In genomic region chr15:91779166-91779565, GRCm38 (mm10) we compare ENCODE assay signal across 24 mouse cellular contexts. TPM values are rescaled to one million over a fixed set of nuclear protein-coding genes. Genes with fewer than 3 reads are reported as not detected.
"Had no signal": no experiment of that assay in that cellular context is flagged by ENCODE, and none has a peak within 500 bp of the region (broad histone marks: within the 10 kb centered on the region; RNA-seq: fewer than 3 reads in every experiment).

No protein-coding gene starts in this region.

- H3K9me3 ChIP-seq: limb, embryonic 10.5 days; limb, embryonic 13.5 days; liver, embryonic 12.5 days; liver, embryonic 15.5 days; lung, embryonic 15.5 days; stomach, embryonic 15.5 days had no signal

- H3K36me3 ChIP-seq: limb, embryonic 10.5 days; liver, embryonic 12.5 days; liver, embryonic 15.5 days; stomach, embryonic 15.5 days had no signal

- ATAC-seq: liver, embryonic 12.5 days had no signal

- H3K4me3 ChIP-seq: layer of hippocampus, adult 2 months; limb, embryonic 10.5 days; limb, embryonic 13.5 days; liver, embryonic 12.5 days; liver, embryonic 15.5 days; lung, embryonic 15.5 days; stomach, embryonic 15.5 days had no signal

- H3K4me1 ChIP-seq: liver, embryonic 12.5 days; liver, embryonic 15.5 days; lung, embryonic 15.5 days; stomach, embryonic 15.5 days had no signal

- DNase-seq: kidney, adult 9 months; kidney, postnatal 14 days; layer of hippocampus, adult 9-11 months; liver; lung, adult 18-20 months; lung, postnatal 10 days; lung, postnatal 36 days; midbrain, embryonic 14.5 days; thymus, postnatal 36 days had no signal

- H3K27ac ChIP-seq: layer of hippocampus, adult 2 months; limb, embryonic 10.5 days; limb, embryonic 13.5 days; liver, embryonic 12.5 days; liver, embryonic 15.5 days; lung, embryonic 15.5 days; stomach, embryonic 15.5 days had no signal

- H3K27me3 ChIP-seq: limb, embryonic 13.5 days; liver, embryonic 12.5 days; liver, embryonic 15.5 days; lung, embryonic 15.5 days; stomach, embryonic 15.5 days had no signal

RNA-seq across cellular contexts. Expression of gene Smgc, which starts 58.9 kb away (rescaled TPM):
- polyA plus RNA-seq: kidney, embryonic 16.5 days; large intestine, adult 2 months; limb, embryonic 10.5 days; limb, embryonic 13.5 days; liver, embryonic 12.5 days; liver, embryonic 15.5 days; midbrain, embryonic 11.5 days; midbrain, embryonic 14.5 days; midbrain, postnatal 0 days; neural tube, embryonic 11.5 days; neural tube, embryonic 14.5 days; small intestine, adult 2 months; spleen, adult 2 months; stomach, embryonic 15.5 days had no signal
